Mouse (Mus musculus) left cerebral cortex, postnatal 36 days (tissue): ENCODE results near the gene Fgl2. TPM values are rescaled to one million over a fixed set of nuclear protein-coding genes. Genes with fewer than 3 reads are reported as not detected.

Experiments used
- DNase-seq, 2 experiments: peaks; one replicate each; pipeline ENCODE4 v3.0.0; 2021 to 2022; ENCODE audit warnings: low spot score in 2 of 2, mixed read lengths in 1 of 2
- intact Hi-C: fragments of 180-260 bp; cut with DNase I; formaldehyde crosslinking; loops from one replicate; pipeline ENCODE4 v1.15.1; 2025
- total RNA-seq, 2 experiments: library from RNA; stranded (reverse); gene quantifications; 2 replicates each; pipeline ENCODE4 v1.2.3; 2021

Fgl2 gene
- total RNA-seq, 2 experiments from 2014 or later = 1.4 to 2.5 TPM

DNA sequence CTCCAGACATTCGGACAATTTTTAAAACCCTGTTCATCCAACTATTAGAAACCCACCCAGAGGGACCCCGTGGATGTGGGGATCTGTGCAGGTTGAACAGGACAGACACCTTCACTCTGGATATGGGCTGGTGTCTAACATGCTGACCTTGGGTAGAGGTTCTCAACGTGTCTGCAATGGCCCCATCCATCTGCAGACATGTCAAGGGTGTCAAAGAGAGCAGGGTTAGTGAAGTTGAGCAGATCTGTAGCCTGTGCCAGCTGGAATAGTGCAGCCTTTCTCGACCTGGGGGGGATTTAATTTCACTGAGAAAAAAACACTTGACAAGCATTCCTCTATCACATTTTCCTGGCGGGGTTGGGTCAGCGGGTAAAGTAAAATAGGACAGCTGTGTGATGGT, 10.2 kb downstream of the Fgl2 start:
- no peak for DNase-seq
- intact Hi-C loops = no loop called here

DNA sequence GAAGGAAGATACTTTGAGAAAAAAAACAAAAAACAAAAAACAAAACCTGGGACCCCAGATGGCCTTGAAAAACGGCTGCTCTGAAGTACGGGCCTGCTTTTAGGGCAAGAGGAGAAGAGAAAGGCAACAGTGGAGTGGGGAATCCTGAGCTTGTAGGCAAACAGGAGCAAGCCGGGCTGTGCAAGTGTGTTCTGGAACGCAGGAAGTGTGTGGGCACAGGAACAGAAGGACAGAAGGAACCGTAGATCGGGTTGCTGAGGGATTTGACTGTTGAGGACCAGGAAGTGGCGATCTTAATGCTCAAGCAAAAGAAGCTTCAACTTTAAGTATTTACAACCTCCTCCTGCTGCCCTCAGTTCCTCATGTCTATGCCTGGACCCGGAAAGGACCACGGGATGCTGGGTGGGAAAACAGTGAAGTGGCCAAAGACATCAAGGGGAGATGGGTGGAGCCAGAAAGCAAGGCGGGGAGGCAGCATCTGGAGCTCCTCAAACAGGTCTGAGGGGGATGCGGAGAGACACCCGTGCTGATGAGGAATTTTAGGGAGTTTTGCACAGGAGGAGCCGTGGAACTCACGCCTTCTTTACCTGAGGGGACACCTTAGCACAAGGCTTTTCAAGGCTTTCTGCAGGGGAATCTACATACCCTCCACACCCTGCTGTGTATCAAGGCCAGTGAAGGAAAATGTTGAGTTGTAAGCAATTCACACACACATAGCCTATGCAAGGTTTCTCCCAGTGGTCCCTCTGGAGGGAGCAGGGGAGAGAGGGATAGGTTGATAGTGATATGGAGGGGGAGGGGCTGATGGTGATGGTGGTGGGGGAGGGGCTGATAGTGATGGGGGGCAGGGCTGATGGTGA, 11.2 kb downstream of the Fgl2 start:
- intact Hi-C loops = no loop called here
- no peak for DNase-seq

DNA sequence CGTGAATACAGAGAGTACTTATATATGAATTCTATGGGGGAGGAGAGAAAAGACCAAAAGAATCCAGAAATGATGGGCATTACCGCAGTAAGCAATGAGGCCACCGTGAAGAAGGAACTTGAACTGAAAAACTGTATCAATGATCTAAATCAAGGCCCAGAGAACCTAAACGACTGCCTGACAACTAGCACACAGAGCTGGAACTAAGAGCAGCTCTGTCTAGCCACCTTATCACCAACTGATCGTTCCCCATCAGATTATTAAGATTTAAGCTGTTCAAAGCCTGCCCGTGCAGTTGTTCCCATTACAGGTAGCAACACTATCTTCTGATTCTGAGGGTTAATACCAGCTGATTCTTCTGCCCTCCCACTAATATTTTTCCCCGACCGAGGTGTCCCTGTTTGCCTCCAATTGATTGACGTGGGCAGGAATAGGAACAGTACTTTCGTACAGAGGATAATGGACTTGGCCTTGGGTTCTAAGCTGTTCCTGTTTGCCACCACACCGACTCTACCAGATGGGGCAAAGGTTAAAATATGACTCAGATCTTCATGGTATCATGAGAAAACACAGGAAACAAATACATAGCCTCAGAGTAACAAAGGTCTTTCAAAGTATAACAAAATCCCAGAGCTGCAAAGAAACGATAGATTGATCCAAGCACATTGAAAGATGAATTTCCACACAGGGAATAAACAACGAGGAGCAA, 12.0 kb downstream of the Fgl2 start:
- intact Hi-C loops = no loop called here
- DNase-seq = no peak

DNA sequence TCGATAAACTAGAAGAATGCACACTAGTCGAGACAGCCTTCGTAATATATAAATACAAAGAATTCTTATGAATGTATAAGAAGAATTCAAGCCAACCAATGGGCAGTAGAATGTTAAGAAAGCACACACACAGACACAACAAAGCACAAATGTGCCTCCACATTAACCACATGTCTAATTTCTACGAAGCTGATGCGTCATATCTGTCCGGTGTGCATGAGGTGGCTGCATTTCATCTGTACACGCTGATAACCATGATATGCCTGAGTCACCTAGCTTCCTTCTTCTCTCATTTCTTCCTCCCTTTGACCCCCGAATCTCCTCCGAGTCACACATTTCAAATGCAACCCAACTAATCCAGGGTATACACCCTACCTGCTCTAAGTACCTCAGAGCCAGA, 12.5 kb downstream of the Fgl2 start:
- intact Hi-C loops = no loop called here
- DNase-seq = no peak

DNA sequence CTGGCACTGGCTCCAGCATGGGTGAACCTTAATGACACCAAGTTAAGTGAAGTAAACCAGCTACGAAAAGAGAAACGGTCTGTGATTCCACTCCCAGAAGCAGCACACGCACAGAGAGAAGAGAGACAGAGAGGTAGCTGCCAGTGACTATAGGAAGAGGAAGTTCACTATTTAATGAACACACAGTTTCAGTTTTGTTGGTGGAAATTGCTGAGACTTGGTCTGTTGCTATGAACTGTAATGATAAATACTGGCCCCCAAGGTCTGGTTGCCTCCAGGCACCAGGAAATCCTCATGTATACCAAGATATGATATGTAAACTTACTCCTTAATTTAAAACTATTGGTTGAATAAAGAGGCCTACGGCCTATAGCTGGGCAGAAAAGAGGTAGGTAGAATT, 14.0 kb downstream of the Fgl2 start:
- intact Hi-C loops = no loop called here
- no peak for DNase-seq

DNA sequence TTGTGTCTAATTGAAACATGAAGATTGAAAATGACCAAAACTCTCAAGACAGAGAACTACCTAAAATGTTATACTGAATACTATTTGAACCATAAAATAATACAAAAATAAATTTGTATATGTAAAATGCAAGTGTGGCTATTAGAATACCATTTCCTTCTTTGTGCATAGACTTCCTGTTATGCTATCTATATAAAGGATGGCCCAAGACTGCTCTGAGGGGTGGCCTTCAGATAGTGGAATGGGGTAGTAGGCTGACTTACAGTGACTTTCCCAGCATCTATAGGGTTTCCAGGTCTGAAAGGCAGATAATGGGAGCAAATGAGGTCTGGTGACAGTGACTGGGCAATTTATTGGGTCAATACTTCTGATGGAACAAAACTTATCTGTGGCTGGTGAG, 14.9 kb downstream of the Fgl2 start:
- intact Hi-C loops = no loop called here

DNA sequence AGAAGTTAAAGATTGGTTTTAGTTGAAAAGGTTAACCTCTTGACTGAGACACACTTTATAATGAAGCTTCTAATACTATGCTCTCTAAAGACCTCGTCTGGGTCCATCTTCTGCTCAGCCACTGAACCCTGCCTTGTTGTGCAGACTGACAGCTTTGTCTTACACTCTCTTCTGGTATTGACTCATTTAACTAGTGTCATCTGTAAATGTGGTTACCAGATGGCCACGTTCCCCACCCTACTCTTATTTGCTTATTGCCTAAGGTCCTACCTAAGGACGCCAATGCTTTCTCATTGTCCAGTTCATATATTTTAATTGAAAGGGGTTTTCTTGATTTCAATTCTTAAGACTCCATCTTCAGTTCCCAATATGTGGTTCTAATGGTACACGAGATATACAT, 16.4 kb downstream of the Fgl2 start:
- intact Hi-C loops = no loop called here
- DNase-seq = no peak

More for the DNA sequence above, 14.9 kb downstream of the Fgl2 start:
- DNase-seq = no peak

DNA sequence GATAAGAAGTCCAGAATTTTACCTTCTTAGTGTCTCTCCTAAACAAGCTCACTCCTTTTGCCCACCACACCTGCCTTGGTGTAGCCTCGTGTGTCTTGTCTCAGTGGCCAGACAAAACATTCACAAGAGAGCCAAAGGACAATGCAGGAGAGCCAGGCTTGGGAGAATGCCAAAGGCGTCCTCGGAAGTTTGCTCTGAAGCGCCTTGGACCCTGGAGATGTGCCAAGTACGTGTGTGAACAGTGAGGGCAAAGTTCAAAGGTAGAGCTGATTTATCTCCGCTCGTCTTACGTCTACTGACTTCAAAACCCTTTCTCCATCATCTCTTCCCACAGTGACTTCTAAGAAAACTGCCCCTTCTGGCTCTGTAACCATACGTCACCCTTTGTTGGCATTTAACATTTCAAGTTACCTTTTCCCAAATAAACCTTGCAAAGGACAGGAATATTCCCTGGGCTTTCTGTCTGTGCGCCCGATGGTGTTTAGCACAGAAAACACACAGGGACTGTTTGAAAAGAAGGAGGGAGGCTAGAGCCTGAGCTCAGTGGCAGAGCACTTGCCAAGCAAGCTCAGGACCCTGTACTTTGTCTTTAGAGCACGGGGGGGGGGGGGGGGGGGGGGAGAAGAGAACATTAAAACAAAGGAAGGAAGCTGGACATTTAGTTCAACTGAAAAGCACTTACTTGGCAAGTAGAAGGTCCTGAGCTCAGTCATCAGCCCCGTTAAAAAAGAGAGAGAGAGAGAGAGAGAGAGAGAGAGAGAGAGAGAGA, 19.4 kb downstream of the Fgl2 start:
- intact Hi-C loops = no loop called here
- DNase-seq = no peak

DNA sequence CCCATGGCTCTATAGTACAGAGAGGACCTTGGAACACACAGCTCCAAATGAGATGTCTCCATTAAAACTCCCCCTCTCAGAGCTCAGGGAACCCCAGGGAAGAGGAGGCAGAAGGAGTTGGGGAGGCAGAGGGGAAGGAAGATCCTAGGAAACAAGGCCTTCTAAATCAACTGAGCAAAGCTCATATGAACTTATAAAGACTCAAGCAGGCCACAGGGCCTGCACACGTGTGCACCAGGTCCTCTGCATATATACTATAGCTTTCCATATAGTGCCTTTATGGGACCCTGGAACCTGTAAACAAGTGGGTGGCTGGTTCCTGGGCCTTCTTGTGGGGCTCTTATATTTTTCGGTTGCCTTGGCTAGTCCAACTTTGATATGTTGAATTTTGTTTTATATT, 22.1 kb downstream of the Fgl2 start:
- no peak for DNase-seq
- intact Hi-C loops = no loop called here

DNA sequence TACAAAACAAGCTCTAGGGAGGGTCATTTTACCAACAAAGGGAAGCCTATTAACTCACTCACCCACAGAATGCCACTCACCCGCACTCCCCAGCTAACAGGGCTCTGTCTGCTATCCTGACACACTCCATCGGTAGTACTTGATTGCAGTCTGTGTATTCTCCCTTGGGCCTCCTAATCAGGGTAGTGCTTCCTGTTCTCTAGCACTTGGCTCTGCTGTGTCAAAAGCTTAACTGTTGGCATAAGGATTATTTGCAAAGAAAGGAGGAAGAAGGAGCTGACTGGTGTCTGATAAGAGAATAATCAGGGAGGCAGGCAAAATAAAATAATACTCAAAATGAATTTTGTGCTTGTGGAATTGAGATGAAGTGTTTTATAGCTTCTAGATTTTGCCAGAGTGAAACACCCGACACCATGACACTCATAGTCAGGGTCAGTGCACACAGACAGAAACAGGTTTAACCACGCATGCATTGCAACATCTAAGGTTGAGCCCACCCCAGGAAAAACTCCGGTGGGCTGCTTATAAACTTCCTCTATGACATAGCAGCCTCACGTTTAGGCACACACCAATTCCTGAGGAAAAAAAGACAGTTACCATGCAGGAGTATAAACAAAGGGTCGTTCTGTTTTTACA, 22.9 kb downstream of the Fgl2 start:
- intact Hi-C loops = no loop called here
- no peak for DNase-seq

DNA sequence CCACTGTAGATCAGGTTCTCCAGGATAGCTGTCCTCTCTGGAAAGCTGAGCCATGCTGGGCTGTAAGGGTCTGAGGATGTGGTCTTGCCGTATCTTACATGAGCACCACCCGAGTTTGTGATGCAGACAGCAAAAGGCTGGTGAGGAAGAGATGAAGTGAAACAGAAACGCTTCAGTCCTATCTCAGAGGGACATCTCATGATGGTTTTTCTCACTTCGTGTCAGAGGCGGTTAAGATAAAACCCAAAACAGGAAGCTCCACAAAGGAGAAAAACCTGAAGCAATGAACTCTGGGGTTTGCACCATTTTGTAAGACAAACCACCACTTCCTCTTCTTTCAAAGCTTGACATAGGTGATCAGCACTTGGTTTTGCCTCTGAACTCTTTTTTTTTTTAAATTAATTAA, 38.8 kb downstream of the Fgl2 start:
- DNase-seq = no peak

DNA sequence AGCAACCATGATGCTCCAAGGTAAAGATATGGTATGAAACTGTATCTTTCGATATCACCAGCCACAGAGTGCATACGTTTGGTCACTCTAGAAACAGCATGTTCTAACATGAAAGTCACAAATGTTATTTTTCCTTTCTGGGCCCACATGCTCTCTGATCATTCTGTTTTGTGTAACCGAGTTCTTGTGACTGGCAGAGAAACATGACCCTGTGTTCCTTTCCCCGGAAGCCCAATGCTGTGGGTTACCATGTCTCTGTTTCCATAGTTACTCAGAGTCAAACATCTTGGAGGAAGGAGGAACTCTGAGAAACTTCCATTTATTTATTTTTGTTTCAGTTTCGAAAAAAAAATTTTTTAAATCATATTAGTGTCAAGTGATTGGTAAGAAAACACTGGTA, 39.6 kb downstream of the Fgl2 start:
- intact Hi-C loops = no loop called here
- no peak for DNase-seq

More for the DNA sequence above, 38.8 kb downstream of the Fgl2 start:
- intact Hi-C loops = no loop called here

DNA sequence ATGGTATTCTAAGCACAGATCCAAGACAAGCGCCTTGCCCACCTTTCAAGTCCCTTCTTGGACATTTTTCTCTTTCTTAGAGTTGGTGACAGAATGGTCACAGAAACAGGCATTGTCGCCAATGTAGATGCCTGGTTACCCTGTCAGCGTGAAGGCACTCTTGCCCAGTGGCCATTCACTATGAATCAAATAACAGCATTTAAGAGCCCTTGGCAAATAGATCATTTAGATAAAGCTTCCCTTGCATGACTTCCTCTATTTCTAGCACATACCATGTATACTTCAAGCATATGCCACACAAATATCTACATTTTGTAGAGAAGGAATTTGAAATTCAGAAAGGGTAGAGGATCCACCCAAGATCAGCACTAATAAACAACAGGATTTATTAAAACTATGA, 40.9 kb downstream of the Fgl2 start:
- intact Hi-C loops = no loop called here
- no peak for DNase-seq

DNA sequence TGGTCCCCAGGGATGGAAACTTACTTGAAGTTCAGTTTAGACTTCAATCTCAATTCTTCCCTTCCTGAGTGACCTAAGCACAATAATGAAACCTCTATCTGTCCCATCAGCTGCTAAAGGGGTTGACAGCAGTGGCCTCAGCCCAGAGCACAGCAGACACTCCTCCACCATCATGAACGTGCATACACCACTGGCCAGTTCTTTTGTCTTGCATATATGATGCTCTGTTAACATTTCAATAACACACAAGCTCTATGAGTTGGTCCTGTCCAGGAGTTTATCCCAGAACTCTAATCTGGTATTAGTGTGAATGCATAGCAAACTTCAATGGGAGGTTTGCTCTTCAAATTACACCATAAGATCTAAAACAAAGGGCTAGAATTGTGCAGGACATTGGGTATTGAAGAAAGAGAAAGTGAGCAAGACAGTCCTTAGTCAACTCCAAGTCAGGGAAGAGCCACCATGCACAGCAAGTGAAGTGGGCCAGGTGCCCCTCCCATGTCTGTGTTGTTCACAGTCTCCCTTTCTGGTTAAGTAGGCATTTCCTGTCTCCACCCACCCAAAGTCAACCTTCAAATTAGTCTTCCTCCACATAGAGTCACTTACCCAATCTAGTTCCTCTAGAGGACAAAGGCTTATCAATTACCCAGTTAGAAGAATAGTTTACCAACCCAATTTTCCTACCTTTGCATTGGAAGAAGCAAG, 41.8 kb downstream of the Fgl2 start:
- intact Hi-C loops = no loop called here

DNA sequence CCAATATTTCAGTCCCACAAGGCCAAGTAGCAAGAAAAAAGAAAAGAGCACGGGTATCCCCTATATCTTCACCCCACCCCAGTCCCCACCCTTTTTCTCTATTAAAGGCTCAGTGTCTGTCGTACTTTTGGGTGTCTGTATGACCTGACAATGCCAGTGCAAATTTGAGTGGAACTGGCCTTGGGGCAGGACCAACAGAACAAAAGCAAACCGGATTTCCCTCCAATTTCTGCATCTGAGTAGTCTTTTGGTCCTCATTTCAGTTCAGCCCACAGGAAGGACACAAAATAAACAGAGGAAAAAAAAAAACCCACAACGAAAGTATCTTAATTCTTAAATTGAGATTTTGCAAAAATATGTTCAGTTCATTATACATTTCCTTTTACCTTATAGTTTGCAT, 46.2 kb downstream of the Fgl2 start:
- intact Hi-C loops = loop anchor here (2.0 kb wide), 1 partner anchor 154 kb away; no protein-coding TSS in a partner anchor
- DNase-seq = no peak

More for the DNA sequence above, 41.8 kb downstream of the Fgl2 start:
- DNase-seq = no peak

DNA sequence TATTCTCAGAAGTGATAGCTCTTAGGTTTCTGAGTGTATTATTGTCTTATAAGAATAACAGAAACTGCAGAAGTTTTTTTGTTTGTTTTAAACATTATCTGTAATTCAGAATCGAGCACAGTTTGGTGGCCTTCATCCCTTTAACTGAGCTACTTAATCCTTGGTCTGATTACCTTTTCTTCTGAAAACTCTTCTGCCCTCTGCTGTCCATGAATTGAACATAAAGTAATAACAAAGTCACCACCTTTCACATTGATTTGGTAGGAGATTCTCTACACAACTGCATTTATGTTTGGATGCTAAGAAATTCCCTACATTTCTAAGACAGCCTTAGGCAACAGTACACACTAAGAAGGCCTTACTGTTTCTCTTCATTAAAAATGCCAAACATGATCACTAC, 48.2 kb downstream of the Fgl2 start:
- intact Hi-C loops = loop anchor here (5.0 kb wide), 2 partner anchors 93 to 143 kb away; no protein-coding TSS in a partner anchor
- DNase-seq = no peak

DNA sequence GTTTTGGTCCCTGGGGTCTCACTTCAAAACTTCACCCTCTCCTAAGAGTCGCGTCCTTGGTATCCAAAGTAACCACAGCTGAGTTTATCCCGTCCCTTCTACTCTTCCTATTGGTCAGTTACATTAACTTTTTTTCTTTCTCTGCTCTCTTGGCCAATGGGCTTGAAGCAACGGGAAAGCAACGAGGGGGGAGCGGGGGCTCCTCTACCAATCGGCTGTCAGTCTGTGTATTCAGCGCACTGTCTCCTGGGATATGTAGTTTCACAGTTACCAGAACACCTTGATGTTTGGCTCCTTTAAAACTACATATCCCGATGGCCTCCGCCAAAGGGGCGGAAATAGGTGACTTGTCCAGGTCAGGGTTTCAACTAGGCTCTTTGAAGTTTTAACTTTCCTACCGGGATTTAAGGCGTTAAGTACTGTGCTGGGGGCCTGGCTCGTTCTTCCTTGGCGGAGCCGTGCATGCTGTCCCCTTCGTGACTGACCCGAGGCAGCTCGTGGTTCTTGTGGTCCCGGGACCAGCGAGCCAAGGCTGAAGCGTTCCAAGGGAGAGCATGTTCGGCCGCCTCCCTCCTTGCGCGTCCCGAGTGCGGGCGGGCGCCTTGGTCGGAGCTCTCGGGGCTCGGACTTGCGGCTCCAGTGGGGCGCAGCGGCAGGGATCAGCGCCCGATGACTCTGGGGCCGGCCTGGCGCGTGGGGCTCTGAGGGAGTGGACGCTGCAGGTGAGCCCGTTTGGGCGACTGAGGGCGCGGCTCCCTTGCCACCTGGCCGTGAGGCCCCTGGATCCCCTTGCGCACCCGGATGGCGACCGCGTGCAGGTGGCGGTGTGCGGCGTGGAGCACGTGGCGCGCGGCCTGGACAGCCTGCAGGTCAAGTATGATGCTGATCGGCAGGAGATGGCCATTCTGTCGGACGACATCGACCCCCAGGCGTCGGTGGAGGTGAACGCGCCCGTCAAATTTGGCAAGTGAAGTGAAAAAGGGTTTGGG, 52.5 kb downstream of the Fgl2 start, which contains the start of the genes Ccdc146 and Fam185a:
TSS of gene Ccdc146 (minus strand) at position 64 of the 989 bp plus-strand sequence.
TSS of gene Fam185a (plus strand) at position 345 of the 989 bp plus-strand sequence.
- peak; percentile 84 to 90 for DNase-seq
- intact Hi-C loops = loop anchor here (5.0 kb wide), 2 partner anchors 98 to 148 kb away; no protein-coding TSS in a partner anchor

DNA sequence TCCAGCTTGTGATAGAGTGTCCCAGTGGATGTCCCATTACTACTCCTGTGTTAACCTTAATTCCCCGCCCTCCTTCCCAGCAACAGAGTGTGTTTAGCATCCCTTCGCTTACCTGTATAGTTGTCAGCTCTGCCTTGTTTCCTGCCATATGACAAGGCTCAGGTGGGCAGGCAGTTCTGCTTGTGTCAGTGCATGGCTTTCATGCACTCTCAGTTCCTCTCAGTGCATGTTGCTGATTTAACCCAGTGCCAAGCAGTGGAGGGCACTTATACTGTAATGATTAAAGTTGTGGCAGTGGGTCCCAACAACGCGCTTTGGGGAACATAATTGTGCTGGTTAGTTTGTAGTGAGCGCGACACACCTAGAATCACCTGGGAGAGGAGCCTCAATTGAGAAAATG, 54.2 kb downstream of the Fgl2 start:
- intact Hi-C loops = no loop called here
- DNase-seq = no peak
